Mouse (Mus musculus) kidney, adult 2 months (tissue): ENCODE data around the gene Nav2.

Experiments
- CTCF ChIP-seq: fragments of 200-500 bp; conservative IDR thresholded peaks from 2 replicates; pipeline ENCODE4 v1.5.1; 2011; ENCODE audit warnings: low read depth, mild to moderate bottlenecking, control low read depth, low read length, moderate library complexity, mixed read lengths; ENCODE audit not compliant: insufficient read depth, insufficient read length
- POLR2A ChIP-seq: fragments of 200-500 bp; IDR thresholded peaks from one replicate; pipeline ENCODE4 v1.6.1; 2011; ENCODE audit warnings: low read depth, low read length, control low read depth

DNA sequence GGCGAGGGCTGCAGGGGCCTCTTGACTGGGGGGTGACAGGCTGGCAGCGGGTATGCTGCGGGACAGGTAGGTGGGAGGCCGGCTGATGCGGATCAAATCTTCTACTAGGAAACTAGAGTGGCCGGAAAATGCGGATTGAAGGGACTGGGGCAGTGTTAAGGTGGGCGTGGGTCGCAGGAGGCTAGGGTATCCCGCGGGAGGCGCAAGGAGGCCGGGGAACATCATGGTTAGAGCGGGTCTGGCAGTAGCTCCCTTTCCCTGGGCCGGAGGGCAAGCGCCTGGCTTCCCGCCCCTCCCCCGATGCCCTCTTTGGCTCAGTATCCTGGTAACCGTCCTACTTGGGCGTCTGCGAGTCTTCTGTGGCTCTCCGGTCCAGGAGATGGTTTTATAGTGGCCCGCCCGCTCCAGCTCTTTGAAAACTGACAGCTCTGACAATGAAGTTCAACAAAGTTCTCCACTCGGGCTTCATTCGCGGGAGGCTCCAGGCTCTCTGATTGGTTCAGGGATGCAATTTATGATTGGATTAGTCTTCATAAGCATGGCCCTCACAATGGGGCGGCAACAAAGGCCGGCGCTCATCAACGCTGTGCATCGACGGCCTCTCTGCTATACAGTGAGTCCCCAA is 728.1 kb downstream of the Nav2 start, which contains the start of gene Dbx1:
- TF ChIP-seq POLR2A: no peak
- no peak for TF ChIP-seq CTCF
